Mouse (Mus musculus): ENCODE data around the gene Ssr1.

- no peak for TF ChIP-seq CTCF (IDR thresholded peaks at IDR 0.05; ENCODE audit: low read depth, low read length)
- no peak for TF ChIP-seq POLR2A (IDR thresholded peaks at IDR 0.05; ENCODE audit: extremely low read depth, insufficient read depth, low read length)
Observed at GRCm38 (mm10) chr13:37980346-37980745, 13.7 kb downstream of the Ssr1 start.

Measured in liver, adult 2 months (tissue).